Mouse (Mus musculus): ENCODE data around the gene Cryga. TPM values are rescaled to one million over a fixed set of nuclear protein-coding genes. Genes with fewer than 3 reads are reported as not detected.

The Cryga gene
- total RNA-seq (2021): not detected in 2 replicates
- long read RNA-seq: 0 reads

DNA sequence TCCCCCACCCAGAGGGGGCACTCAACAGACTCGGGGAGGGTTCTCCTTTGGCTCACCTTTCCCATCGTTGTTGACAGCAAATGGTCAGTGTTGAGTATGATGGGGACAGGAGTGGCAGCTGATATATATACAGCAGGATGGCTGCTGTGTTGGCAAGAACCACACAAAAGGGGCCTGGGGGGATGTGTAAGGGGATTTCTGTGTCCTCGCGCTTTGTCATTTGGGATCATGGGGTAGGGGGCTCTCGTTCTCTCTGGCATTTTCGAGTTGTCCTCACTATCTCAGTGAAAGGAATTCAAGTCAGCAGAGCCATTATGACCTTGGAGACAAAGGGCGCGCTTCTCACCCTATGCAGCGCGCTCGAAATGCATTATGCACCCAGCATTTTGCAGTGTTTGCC, at the start of gene Cryga:
TSS of gene Cryga (minus strand) at position 101 of the 400 bp plus-strand sequence.
- DNase-seq: no peak

DNA sequence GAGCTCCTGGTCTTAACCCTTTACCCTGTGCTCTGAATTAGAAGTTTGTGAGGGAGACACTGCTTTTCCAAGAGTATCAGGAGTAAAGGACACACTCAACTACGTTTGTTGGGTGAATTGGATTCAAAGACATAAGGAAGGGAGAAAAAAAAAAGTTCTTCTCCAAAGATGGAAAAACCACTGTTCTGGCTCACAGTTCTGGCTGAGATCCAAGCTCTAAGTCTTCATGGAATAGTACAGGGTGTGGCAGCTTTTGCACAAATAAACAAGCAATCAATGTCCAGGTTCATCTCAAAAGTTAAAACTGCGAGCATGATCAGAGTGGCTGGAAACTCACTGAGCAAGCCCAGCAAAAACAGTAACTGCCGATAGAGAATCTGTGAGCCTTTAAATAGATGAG, 44.8 kb upstream of the Cryga start:
- no peak for DNase-seq

DNA sequence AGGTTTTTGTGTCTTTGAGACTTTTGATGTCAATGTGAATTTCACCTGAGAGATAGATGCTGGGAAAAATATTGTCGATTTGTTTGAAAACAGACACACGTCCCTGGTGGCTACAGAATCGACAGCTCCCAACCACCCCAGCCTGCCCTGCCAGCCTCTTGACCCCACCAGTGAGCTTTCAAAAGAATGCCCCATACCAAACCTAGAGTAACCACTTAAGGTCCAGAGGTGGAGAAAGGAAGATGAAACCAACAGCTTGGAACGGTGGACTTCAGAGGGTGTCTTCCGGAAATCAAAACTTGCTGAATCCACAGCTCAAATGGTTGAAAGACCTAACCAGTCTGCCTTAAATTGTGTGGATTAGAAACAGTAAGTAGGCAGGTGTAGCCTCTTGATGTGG, 44.2 kb upstream of the Cryga start:
- no peak for DNase-seq

- no peak for DNase-seq
Measured at GRCm38 (mm10) chr1:65146601-65147000, 43.4 kb upstream of the Cryga start.

- DNase-seq: no peak
Measured at GRCm38 (mm10) chr1:65144783-65145182, 41.6 kb upstream of the Cryga start.

DNA sequence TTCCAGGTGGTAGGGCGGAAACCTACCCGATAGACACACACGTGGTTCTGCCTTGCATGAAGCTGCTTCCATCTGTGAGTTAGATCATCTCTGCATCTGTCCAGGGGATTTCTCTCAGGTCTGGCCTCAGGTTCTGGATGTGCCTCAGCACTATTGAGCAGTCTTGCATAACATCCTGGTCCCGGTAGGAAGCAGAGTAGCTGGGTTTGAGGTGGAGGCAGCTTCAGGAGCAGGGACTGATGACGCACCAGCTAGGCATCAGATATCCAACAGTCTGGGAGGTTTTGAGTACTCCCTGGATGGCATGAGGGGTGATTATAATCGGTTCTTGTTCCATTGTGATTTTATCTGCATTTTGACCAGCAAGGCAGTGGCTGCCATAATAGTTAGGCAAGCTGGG, 34.4 kb upstream of the Cryga start:
- no peak for DNase-seq

DNA sequence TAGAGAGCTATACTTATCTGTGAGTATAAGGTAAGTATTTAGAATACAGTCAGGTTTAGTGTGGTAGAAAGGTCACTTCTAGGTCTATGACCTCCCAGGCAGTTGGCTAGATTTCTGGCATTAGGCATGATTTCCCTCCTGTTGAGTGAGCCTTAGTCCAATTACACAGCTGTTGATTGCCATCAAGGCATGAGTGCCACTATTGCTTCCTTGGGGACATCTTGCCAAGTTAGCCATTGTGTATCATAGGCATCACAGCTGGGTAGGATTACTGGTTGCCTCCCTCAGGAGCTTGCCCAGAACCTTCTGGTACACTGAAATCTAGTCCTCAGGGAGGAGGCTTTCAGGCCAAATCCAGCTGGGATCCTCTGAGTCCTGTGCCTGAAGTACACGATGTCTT, 29.7 kb upstream of the Cryga start:
- DNase-seq: no peak

DNA sequence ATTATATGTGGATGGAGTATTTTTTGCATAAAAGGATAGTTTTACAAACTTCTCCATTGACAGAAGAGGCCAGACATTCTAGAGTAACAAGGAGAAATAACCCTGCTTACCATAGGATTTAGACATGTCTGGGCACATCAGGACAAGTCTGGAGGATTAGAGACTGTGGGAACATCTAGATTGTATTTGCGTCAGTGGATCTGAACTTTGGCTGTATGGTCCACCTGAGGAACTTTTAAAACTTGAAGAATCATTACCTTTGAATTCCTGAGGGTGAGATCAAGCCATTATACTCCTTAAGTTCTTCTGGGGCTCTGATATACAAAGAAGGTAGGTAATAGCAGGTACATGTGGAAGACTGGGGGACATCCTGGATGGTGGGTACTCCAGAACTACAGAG, 28.5 kb upstream of the Cryga start:
- no peak for DNase-seq

DNA sequence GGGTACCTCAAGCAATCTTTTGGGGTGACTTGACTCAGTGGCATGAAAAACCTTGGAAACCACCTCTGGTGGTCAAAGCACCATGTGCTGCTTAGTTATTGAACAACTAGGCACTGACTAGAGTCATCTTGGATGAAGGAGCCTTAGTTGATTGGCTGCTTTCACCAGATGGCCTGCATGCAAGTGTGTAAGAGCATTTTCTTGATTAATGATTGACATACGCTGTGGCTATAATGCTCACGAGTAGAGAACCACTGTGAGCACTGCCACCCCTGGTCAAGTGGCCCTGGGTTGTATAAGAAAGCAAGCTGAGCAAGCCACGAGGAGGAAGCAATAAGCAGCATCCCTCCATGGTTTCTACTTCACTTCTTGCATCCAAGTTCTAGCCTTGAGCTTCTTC, 27.1 kb upstream of the Cryga start:
- no peak for DNase-seq

DNA sequence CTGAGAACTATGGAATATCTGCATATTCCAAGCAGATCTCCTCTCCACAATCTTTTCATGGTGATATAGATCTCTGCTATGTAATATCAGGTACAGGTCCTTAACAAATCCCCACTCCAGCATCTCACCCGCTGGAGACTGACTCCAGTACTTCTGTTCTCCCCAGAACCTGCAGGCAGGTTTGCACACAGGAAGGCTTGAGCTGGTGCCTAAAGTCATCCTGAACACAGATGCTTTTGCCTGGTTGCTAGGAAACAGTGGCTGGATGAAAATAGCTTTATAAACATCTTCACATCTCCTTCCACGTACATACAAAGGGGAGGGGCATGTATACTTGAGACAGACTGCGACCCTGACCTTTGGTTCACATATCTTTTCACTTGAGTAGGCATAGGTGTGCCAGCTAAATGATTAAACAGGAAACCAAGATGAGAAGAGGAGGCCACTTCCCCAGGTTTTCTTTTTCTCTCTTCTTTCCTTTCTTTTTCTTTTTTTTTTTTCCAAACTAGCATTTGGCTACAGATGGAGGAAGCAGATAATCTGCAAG, 26.5 kb upstream of the Cryga start:
- no peak for DNase-seq

GRCm38 (mm10) chr1:65122574-65123372, 19.6 kb upstream of the Cryga start, which contains the start of gene D630023F18Rik:
Gene D630023F18Rik, minus strand, starts transcription at chr1:65123214.
- no peak for DNase-seq

DNA sequence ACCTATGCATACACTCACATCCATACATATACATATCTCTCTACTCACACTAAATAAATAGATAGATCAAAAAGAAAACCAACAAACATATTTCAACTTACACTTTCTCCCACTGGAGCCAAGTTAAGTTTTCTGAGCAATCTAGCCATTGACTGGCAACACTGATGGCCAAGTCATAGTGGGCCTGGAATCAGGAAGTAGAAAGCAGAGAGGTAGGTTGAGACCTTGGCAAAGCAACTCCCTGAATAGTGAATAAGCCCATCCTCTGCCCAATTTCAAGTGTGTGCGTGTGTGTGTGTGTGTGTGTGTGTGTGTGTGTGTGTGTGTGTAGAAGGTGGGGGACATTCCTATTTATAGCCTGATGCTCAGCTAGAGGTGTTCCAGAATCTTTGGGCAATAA, 16.3 kb upstream of the Cryga start, which contains the start of gene Gm28845:
TSS of gene Gm28845 (minus strand) at position 121 of the 400 bp plus-strand sequence.
- DNase-seq: no peak

- no peak for DNase-seq
Measured at GRCm38 (mm10) chr1:65118150-65118913, 15.2 kb upstream of the Cryga start.

- DNase-seq: no peak
Measured at GRCm38 (mm10) chr1:65113536-65114172, 10.5 kb upstream of the Cryga start.

GRCm38 (mm10) chr1:65112807-65113196, 9.6 kb upstream of the Cryga start:
- no peak for DNase-seq

DNA sequence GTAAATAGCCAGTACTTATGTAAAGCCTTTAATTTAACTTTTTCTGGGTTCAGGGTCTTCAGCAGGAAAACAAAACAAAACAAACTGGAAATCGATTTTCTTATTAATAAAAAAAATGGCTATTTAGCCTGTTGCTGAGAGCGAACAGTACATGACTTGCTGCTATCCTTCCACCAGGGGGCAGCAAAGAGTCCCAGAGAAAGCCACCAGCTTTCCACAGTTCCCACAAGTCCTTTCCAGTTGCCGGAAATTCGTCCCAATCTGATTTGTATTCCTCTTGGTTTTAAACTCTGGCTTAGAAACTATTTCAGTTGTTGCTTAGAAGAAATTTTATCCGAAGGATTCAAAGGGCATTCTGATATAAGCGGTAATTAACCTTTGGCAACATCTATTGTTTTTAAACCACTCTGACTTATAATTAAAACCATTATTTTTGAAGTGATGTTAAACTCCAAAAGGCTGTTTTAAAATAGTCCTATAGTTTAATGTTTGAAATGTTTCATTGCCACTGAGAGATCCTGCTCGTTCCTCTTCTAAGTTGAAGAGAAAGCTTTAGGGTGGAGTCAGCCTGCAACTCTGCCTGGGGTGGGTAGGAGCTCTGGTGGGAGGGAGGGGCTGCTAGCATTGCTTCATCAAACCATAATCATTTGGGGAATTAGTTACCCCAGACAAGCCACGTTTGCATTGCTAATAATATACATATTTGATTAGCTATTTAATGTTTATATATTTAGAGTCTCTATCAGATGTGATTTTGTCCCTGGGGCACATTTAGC, 9.0 kb upstream of the Cryga start:
- peak; percentile 69 for DNase-seq

- DNase-seq: no peak
Measured at GRCm38 (mm10) chr1:65109756-65110435, 6.7 kb upstream of the Cryga start.

DNA sequence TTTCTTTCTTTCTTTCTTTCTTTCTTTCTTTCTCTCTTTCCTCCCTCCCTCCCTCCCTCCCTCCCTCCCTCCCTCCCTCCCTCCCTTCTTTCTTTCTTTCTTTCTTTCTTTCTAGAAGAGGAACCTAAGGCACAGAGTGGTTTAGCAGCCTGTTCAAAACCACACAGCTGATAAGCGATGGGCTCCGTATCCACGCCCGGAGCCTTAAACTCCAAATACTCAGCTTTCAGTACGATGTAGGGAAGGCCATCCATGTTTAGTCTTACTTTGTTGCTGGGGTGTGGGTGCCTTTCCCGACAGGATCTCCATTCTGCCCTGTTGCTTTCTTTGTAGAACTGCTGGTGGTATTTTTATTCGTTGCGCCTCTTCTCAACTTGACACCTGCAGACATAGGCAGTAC, 6.0 kb upstream of the Cryga start:
- DNase-seq: no peak

GRCm38 (mm10) chr1:65107654-65108279, 4.6 kb upstream of the Cryga start:
- DNase-seq: no peak

- DNase-seq: no peak
Measured at GRCm38 (mm10) chr1:65096953-65097352, 6.2 kb downstream of the Cryga start.

GRCm38 (mm10) chr1:65091566-65091965, 11.6 kb downstream of the Cryga start:
- DNase-seq: no peak

All from adrenal gland, postnatal 25 days (tissue).